Mouse (Mus musculus) gastrocnemius, adult 18-20 months (tissue): ENCODE data around the gene Aspscr1. TPM values are rescaled to one million over a fixed set of nuclear protein-coding genes. Genes with fewer than 3 reads are reported as not detected.

Experiments used
- DNase-seq: peaks from one replicate; pipeline ENCODE4 v3.0.0; 2021; ENCODE audit warnings: low spot score
- microRNA-seq: library from miRNA; unstranded; fragments of <30 nt; microRNA quantifications from one replicate; pipeline ENCODE4 v1.2.0, GENCODE M21; 2021
- total RNA-seq, 2 experiments: library from RNA; stranded (reverse); gene quantifications; 2 replicates each; pipeline ENCODE4 v1.2.3; 2021

Gene Aspscr1
- total RNA-seq, 2 experiments from 2014 or later = 31.1 to 33.4 TPM

DNA sequence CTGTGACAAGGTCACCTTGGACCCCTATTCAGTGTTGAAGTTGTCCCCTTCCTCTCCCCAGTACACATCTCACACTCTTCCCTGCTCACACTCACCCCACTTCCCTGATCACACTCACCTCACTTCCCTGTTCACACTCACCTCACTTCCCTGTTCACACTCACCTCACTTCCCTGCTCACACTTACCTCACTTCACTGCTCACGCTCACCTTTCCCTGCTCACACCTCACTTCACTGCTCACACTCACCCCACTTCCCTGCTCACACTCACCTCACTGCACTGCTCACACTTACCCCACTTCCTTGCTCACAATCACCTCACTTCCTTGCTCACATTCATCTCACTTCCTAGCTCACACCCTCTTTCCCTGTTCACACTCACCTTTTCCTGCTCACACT lies 58.6 kb downstream of the Aspscr1 start:
- no peak for DNase-seq

DNA sequence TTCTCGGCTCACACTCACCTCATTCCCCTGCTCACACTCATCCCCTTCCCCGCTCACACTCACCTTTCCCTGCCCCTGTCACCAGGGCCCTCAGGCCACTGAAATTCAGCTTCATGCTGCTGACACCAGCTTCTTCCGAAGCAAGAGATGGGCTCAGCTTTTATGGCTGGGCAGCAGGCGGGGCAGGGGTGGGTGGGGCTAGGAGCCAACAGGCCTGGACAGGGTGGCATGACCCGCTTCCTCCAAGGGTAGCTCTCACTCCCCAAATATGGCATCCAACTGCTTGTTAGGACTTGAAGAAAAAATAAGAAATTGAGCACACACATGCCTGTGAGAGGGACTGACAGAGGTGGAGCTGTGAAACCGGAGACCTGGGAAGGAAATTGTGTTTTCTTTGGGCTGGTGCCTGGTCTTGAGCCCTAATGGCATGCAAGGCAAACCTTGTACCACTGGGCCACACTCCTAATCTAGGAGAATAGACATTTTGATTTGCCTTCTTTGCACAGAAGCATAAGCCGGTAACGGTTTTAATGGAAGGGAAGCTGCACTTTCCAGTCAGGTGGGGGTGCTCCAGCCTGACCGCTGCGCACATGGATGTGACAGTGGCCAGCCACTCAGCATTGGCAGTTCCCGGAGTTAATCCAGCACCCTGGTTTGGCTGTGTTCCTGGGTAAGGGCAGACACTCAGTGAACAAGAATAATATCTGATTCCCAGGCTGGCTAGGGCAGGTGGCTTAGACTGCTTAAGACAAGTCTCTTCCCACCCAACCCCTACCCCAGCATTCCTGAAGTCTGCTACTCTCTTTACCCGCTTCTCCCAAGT lies 59.3 kb downstream of the Aspscr1 start, which contains the start of gene Cbr2:
Cbr2 (minus strand) TSS at position 257 of the 823 bp plus-strand sequence.
- no peak for DNase-seq

- no peak for DNase-seq
Measured at GRCm38 (mm10) chr11:120733521-120733920, 60.7 kb downstream of the Aspscr1 start.

- DNase-seq = no peak
Measured at GRCm38 (mm10) chr11:120736424-120736823, 63.7 kb downstream of the Aspscr1 start.

DNA sequence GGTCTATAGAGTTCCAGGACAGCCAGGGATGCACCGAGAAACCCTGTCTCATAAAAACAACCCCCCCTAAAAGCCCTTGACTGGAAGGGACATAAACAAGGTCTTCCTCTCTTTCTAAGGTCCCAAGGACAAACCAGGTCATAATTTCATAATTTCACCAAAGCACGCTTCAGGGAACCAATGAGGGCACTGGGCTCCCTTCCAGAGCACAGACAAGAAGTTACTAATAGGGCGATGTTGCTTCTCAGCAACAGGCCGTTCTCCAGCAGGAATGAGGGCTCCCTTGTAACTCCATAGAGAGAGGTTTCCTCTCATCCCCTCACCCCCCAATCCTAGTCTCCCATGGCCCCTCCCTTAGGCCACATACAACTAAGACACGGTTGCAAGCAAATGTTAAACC lies 68.2 kb downstream of the Aspscr1 start:
- no peak for DNase-seq

- DNase-seq = no peak
Measured at GRCm38 (mm10) chr11:120744121-120744701, 71.4 kb downstream of the Aspscr1 start.

- no peak for DNase-seq
Measured at GRCm38 (mm10) chr11:120747974-120748373, 75.2 kb downstream of the Aspscr1 start.

DNA sequence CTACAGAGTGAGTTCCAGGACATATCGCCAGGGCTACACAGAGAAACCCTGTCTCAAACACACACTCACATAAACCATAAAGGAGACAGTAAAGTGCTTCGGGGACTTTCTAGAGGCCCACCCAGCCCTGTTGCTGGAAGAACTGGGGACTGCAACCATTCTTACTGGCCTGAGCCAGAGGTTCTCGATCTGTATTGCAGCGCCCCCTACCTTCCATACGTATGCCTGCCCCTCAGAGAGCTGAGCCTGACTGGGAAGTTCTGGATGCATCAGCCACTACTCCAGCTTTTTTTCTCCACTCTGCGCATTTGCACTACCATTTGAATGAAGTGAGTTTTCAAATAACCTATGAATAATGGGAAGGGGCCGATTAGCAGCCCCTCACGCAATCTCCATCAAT lies 76.7 kb downstream of the Aspscr1 start:
- DNase-seq = peak; percentile 56

DNA sequence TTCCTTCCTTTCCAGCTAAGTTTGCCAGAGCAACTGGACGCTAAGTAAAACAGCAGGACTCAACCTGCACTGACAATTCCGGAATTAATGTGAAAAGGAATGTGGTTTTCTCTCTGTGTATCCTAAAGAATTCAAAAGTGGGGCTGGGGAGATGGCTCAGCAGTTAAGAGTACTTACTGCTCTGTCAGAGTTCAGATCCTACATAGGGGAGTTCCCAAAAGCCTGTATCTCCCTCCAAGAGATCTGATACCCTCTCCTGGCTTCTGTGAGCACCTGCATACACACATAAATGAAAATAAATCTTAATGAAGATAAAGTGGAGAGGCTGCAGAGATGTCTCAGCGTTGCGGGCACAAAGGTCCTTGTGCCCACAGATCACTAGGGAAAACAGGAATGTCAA lies 78.8 kb downstream of the Aspscr1 start:
- no peak for DNase-seq

Small RNA genes lying within 50 kb of the gene (microRNA-seq; reads per million reads assigned to microRNA genes)
- gene Mir6936 = not detected

Other genes with a start within 250 kb of the Aspscr1 start
- gene Nploc4, start 235.3 kb upstream of the Aspscr1 start, total RNA-seq = 100 to 1,000 TPM in 1 of 2 experiments, 10 to 100 TPM in 1; 84.6 to 100 TPM
- gene Tspan10, start 230.3 kb upstream of the Aspscr1 start, total RNA-seq = under 1 TPM in 1 of 2 experiments, not detected in 1; 0.57 TPM
- under 1 TPM; 0.33 to 0.39 TPM for gene Pde6g, start 219.5 kb upstream of the Aspscr1 start, total RNA-seq
- 10 to 100 TPM; 18.9 to 24.7 TPM for gene Oxld1, start 214.9 kb upstream of the Aspscr1 start, total RNA-seq
- 1 to 10 TPM; 5.7 to 6.2 TPM for gene Ccdc137, start 214.9 kb upstream of the Aspscr1 start, total RNA-seq
- 1 to 10 TPM; 4.3 to 6.2 TPM for gene Arl16, start 205.4 kb upstream of the Aspscr1 start, total RNA-seq
- gene Mrpl12, start 188.4 kb upstream of the Aspscr1 start, total RNA-seq = 100 to 1,000 TPM; 130 to 136 TPM
- 1 to 10 TPM; 3.3 to 4.5 TPM for gene Slc25a10, start 181.1 kb upstream of the Aspscr1 start, total RNA-seq
- under 1 TPM in 1 of 2 experiments, not detected in 1; 0.45 TPM for gene Gcgr, start 142.3 kb upstream of the Aspscr1 start, total RNA-seq
- 10 to 100 TPM; 18.4 to 22.7 TPM for gene Mcrip1, start 123.2 kb upstream of the Aspscr1 start, total RNA-seq
- gene Ppp1r27, start 121.8 kb upstream of the Aspscr1 start, total RNA-seq = 100 to 1,000 TPM; 140 to 577 TPM
- 100 to 1,000 TPM; 188 to 221 TPM for gene P4hb, start 99.7 kb upstream of the Aspscr1 start, total RNA-seq
- gene Arhgdia, start 91.3 kb upstream of the Aspscr1 start, total RNA-seq = 10 to 100 TPM; 71.0 to 89.8 TPM
- 10 to 100 TPM; 42.8 to 48.6 TPM for gene Alyref, start 74.6 kb upstream of the Aspscr1 start, total RNA-seq
- 10 to 100 TPM; 45.9 to 52.1 TPM for gene Anapc11, start 74.6 kb upstream of the Aspscr1 start, total RNA-seq
- not detected for gene Npb, start 64.5 kb upstream of the Aspscr1 start, total RNA-seq
- gene Pcyt2, start 55.0 kb upstream of the Aspscr1 start, total RNA-seq = 10 to 100 TPM; 26.1 to 27.7 TPM
- gene Sirt7, start 47.7 kb upstream of the Aspscr1 start, total RNA-seq = 1 to 10 TPM; 3.6 to 4.2 TPM
- 10 to 100 TPM; 50.2 to 58.8 TPM for gene Mafg, start 39.4 kb upstream of the Aspscr1 start, total RNA-seq
- 1 to 10 TPM; 2.8 to 3.2 TPM for gene Pycr1, start 29.2 kb upstream of the Aspscr1 start, total RNA-seq
- 100 to 1,000 TPM; 124 to 137 TPM for gene Myadml2, start 24.8 kb upstream of the Aspscr1 start, total RNA-seq
- gene Notum, start 11.8 kb upstream of the Aspscr1 start, total RNA-seq = not detected
- gene Cenpx, start 40.8 kb downstream of the Aspscr1 start, total RNA-seq = 10 to 100 TPM; 24.2 to 32.0 TPM
- 1 to 10 TPM; 2.3 to 3.0 TPM for gene Lrrc45, start 41.0 kb downstream of the Aspscr1 start, total RNA-seq
- 1 to 10 TPM in 1 of 2 experiments, under 1 TPM in 1; 0.95 to 1.3 TPM for gene Rac3, start 48.5 kb downstream of the Aspscr1 start, total RNA-seq
- 1 to 10 TPM; 8.2 to 9.6 TPM for gene Dcxr, start 54.3 kb downstream of the Aspscr1 start, total RNA-seq
- 10 to 100 TPM; 11.6 to 16.9 TPM for gene Cbr2, start 59.1 kb downstream of the Aspscr1 start, total RNA-seq
- gene Hmga1b, start 89.8 kb downstream of the Aspscr1 start, total RNA-seq = 10 to 100 TPM; 20.4 to 22.2 TPM
- 10 to 100 TPM; 12.6 to 13.0 TPM for gene Rfng, start 111.2 kb downstream of the Aspscr1 start, total RNA-seq
- 10 to 100 TPM; 62.5 to 63.3 TPM for gene Gps1, start 111.3 kb downstream of the Aspscr1 start, total RNA-seq
- 10 to 100 TPM; 27.6 to 28.6 TPM for gene Dus1l, start 123.4 kb downstream of the Aspscr1 start, total RNA-seq
- gene Fasn, start 151.6 kb downstream of the Aspscr1 start, total RNA-seq = 10 to 100 TPM; 11.4 to 17.1 TPM